Mouse (Mus musculus) embryonic facial prominence, embryonic 15.5 days (tissue): ENCODE data around the gene Trim50. TPM values are rescaled to one million over a fixed set of nuclear protein-coding genes. Genes with fewer than 3 reads are reported as not detected.

Experiments
- ATAC-seq: fragments of 200-750 bp; cut with Nextera tagmentation; 2 replicates; pipeline ENCODE4 v1.8.0; 2017; ENCODE audit warnings: low read depth, moderate TSS enrichment; ENCODE audit not compliant: insufficient number of reproducible peaks, low FRiP score, low TSS enrichment
- H3K27ac ChIP-seq: fragments of 300-500 bp; sonication (generic); replicated peaks from 2 replicates; pipeline ENCODE4 v1.5.1; 2015; ENCODE audit warnings: mild to moderate bottlenecking, inconsistent platforms
- H3K27me3 ChIP-seq: fragments of 300-500 bp; sonication (generic); 2 replicates; pipeline ENCODE4 v1.6.1; 2015; ENCODE audit warnings: inconsistent platforms
- H3K36me3 ChIP-seq: fragments of 300-500 bp; sonication (generic); 2 replicates; pipeline ENCODE4 v1.6.1; 2015; ENCODE audit warnings: mild to moderate bottlenecking, inconsistent platforms
- H3K4me1 ChIP-seq: fragments of 300-500 bp; sonication (generic); 2 replicates; pipeline ENCODE4 v1.6.1; 2015; ENCODE audit warnings: inconsistent platforms
- H3K4me2 ChIP-seq: fragments of 300-500 bp; sonication (generic); replicated peaks from 2 replicates; pipeline ENCODE4 v1.6.1; 2015; ENCODE audit warnings: mild to moderate bottlenecking, inconsistent platforms
- H3K4me3 ChIP-seq: fragments of 300-500 bp; sonication (generic); replicated peaks from 2 replicates; pipeline ENCODE4 v1.5.1; 2015; ENCODE audit warnings: mild to moderate bottlenecking, inconsistent platforms
- H3K9ac ChIP-seq: fragments of 300-500 bp; sonication (generic); 2 replicates; pipeline ENCODE4 v1.6.1; 2015; ENCODE audit warnings: inconsistent platforms
- H3K9me3 ChIP-seq: fragments of 300-500 bp; sonication (generic); replicated peaks from 2 replicates; pipeline ENCODE4 v1.6.1; 2016; ENCODE audit warnings: inconsistent platforms
- WGBS: fragments of 180-500 bp; shearing (Covaris S2); methylation state at CpG from one replicate; pipeline ENCODE4 v1.1.7; 2015; 5-methylcytosine and 5-hydroxymethylcytosine counted together
- microRNA-seq: library from miRNA; unstranded; fragments of <30 nt; microRNA quantifications from one replicate; pipeline ENCODE4, GENCODE M21; 2016; ENCODE audit warnings: borderline number of aligned reads
- polyA plus RNA-seq: library from polyadenylated mRNA; unstranded; fragments of >200 nt; fragmentation: Nextera tagmentation; extraction: Ambion mirVana; gene quantifications from 2 replicates; pipeline ENCODE4 v1.2.1, GENCODE M21; 2015

Gene Trim50
- polyA plus RNA-seq, 1 experiment from 2014 or later = not detected

GRCm38 (mm10) chr5:135399382-135399781 is 46.3 kb downstream of the Trim50 start:
- Histone ChIP-seq H3K4me2 (no peak overlapping the region), H3K27me3 (no peaks in the 10 kb centered on the region), H3K4me1 (peaks cover 5% of the 10 kb centered on the region; the same call in 1 of the 2 replicates), H3K9ac (no peak overlapping the region), H3K4me3 (no peak overlapping the region), H3K27ac (no peak overlapping the region), H3K36me3 (no peaks in the 10 kb centered on the region), H3K9me3 (no peaks in the 10 kb centered on the region)
- WGBS = 67% methylated on average over 6 of the region's 6 CpGs
- ATAC-seq = no peak

- no peak overlapping the region for H3K4me2 ChIP-seq
- H3K36me3 ChIP-seq = no peaks in the 10 kb centered on the region
- H3K9ac ChIP-seq = no peak overlapping the region
- WGBS = 8% methylated on average over 2 of the region's 2 CpGs
- no peaks in the 10 kb centered on the region for H3K27me3 ChIP-seq
- no peaks in the 10 kb centered on the region for H3K9me3 ChIP-seq
- no peak overlapping the region for H3K4me3 ChIP-seq
- ATAC-seq = no peak
- H3K4me1 ChIP-seq = no peaks in the 10 kb centered on the region
- H3K27ac ChIP-seq = no peak overlapping the region
Measured at GRCm38 (mm10) chr5:135400244-135400643, 47.1 kb downstream of the Trim50 start.

- ATAC-seq = no peak
- 34% methylated on average over 20 of the region's 20 CpGs for WGBS
- H3K4me2 ChIP-seq = no peak overlapping the region
- H3K36me3 ChIP-seq = peaks cover 2% of the 10 kb centered on the region; the same call in 1 of the 2 replicates
- no peak overlapping the region for H3K27ac ChIP-seq
- no peaks in the 10 kb centered on the region for H3K4me1 ChIP-seq
- no peaks in the 10 kb centered on the region for H3K9me3 ChIP-seq
- no peak overlapping the region for H3K9ac ChIP-seq
- no peak overlapping the region for H3K4me3 ChIP-seq
- H3K27me3 ChIP-seq = no peaks in the 10 kb centered on the region
Measured at GRCm38 (mm10) chr5:135404623-135405022, 51.5 kb downstream of the Trim50 start.

DNA sequence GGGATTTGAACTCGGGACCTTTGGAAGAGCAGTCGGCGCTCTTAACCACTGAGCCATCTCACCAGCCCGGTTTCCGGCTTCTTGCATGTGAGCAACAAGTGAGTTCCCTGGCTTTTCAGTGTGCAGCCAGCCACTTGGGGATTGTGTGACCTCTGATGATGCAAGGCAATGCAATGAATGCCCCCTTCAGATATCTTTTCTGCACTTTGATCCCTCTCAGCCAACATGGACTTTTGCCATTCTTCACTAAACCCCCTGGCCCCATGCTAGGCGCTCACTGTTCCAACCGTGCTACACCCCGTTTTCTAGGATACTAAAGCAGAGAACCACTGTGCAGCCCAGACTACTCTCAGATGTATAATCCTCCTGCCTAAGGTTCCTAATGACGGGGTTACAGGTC is 52.3 kb downstream of the Trim50 start:
- no peak for ATAC-seq
- 82% methylated on average over 9 of the region's 9 CpGs for WGBS

DNA sequence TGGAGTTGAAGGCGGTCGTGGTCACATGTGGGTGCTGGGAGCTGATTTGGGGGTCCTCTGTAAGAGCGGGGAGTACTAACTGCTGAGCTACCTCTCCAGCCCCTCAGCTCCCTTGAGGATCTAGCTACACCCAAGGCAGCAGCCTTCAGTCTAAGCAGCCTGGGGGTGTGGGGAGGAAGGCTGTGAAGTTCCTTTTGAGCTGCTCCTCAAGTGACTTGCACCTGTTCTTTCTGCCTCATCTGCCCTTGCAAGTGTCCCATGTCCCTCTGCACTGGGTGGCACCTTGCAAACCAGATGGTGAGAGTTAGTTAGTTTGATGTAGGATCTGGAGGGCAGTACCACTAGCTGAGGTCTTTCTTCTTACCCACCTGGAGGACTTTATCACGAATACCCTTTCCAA is 55.0 kb downstream of the Trim50 start:
- H3K9ac ChIP-seq = no peak overlapping the region

More for the DNA sequence above, 52.3 kb downstream of the Trim50 start:
- Histone ChIP-seq H3K36me3 (peaks cover 9% of the 10 kb centered on the region), H3K9ac (no peak overlapping the region), H3K27ac (no peak overlapping the region), H3K27me3 (no peaks in the 10 kb centered on the region), H3K4me1 (no peaks in the 10 kb centered on the region), H3K9me3 (no peaks in the 10 kb centered on the region), H3K4me2 (no peak overlapping the region), H3K4me3 (no peak overlapping the region)

DNA sequence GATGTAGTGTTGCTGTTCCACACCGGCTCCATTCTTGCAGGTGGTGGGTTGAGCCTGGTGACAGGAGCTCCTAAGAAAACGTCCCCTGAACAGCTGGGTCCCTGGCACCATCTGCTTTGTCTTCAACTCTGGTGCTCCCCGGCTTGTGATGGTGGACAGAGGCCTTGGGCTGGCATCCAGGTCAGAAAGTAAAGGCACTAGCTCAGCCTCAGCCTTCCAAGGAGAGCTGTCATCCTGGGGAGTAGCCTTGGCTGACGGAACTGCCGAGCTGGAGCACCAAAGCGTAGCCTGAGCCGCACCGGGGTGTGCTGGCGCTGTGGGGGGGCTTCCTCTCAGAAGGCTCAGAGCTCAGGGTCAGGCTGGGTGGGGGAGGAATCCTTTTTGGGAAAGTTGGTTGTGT is 57.2 kb downstream of the Trim50 start:
- Histone ChIP-seq H3K27me3 (no peaks in the 10 kb centered on the region), H3K4me1 (no peaks in the 10 kb centered on the region), H3K36me3 (peaks cover 43% of the 10 kb centered on the region), H3K27ac (no peak overlapping the region), H3K4me2 (no peak overlapping the region), H3K9me3 (no peaks in the 10 kb centered on the region), H3K4me3 (no peak overlapping the region), H3K9ac (no peak overlapping the region)
- WGBS = 87% methylated on average over 9 of the region's 9 CpGs
- ATAC-seq = no peak

More for the DNA sequence above, 55.0 kb downstream of the Trim50 start:
- WGBS = 86% methylated on average over 4 of the region's 4 CpGs
- Histone ChIP-seq H3K4me1 (no peaks in the 10 kb centered on the region), H3K27ac (no peak overlapping the region), H3K4me3 (no peak overlapping the region), H3K27me3 (no peaks in the 10 kb centered on the region), H3K36me3 (peaks cover 29% of the 10 kb centered on the region), H3K4me2 (no peak overlapping the region), H3K9me3 (no peaks in the 10 kb centered on the region)
- ATAC-seq = no peak

Small RNA genes lying within 50 kb of the gene (microRNA-seq; reads per million reads assigned to microRNA genes)
- 0.52 reads per million for gene Mir7033

Other genes with a start within 250 kb of the Trim50 start
- 25.9 and 28.3 TPM in 2 replicates for gene Tbl2, start 203.6 kb upstream of the Trim50 start, polyA plus RNA-seq
- 48.9 and 51.2 TPM in 2 replicates for gene Bcl7b, start 185.0 kb upstream of the Trim50 start, polyA plus RNA-seq
- gene Baz1b, start 166.0 kb upstream of the Trim50 start, polyA plus RNA-seq = 36.2 and 42.4 TPM in 2 replicates
- 16.0 and 16.2 TPM in 2 replicates for gene Fzd9, start 102.1 kb upstream of the Trim50 start, polyA plus RNA-seq
- gene Fkbp6, start 3.3 kb upstream of the Trim50 start, polyA plus RNA-seq = not detected in 2 replicates
- gene Nsun5, start 16.7 kb downstream of the Trim50 start, polyA plus RNA-seq = 37.8 and 38.2 TPM in 2 replicates
- 12.7 and 13.5 TPM in 2 replicates for gene Pom121, start 41.3 kb downstream of the Trim50 start, polyA plus RNA-seq
- gene Hip1, start 191.8 kb downstream of the Trim50 start, polyA plus RNA-seq = 32.0 and 35.6 TPM in 2 replicates
- gene Ccl26, start 210.3 kb downstream of the Trim50 start, polyA plus RNA-seq = not detected in 2 replicates
- 2.7 and 2.8 TPM in 2 replicates for gene Ccl24, start 219.8 kb downstream of the Trim50 start, polyA plus RNA-seq